Mouse (Mus musculus) yolk sac, embryonic 10.5 days (tissue): ENCODE measurements around the gene Trip11.

Experiments
- DNase-seq: peaks from one replicate; pipeline ENCODE4 v3.0.0-alpha.2; 2017; ENCODE audit warnings: low spot score

Trip11 gene

GRCm38 (mm10) chr12:101897113-101897512 lies 16.0 kb downstream of the Trip11 start:
- no peak for DNase-seq

GRCm38 (mm10) chr12:101893296-101893695 lies 19.8 kb downstream of the Trip11 start:
- no peak for DNase-seq

- no peak for DNase-seq
Measured at GRCm38 (mm10) chr12:101892832-101893231, 20.2 kb downstream of the Trip11 start.

GRCm38 (mm10) chr12:101891066-101891465 lies 22.0 kb downstream of the Trip11 start:
- DNase-seq: no peak

- peak; percentile 27 for DNase-seq
Measured at GRCm38 (mm10) chr12:101889351-101889750, 23.7 kb downstream of the Trip11 start.

- no peak for DNase-seq
Measured at GRCm38 (mm10) chr12:101888312-101888711, 24.8 kb downstream of the Trip11 start.

- no peak for DNase-seq
Measured at GRCm38 (mm10) chr12:101884926-101885325, 28.1 kb downstream of the Trip11 start.

- DNase-seq: no peak
Measured at GRCm38 (mm10) chr12:101876374-101876773, 36.7 kb downstream of the Trip11 start.

- no peak for DNase-seq
Measured at GRCm38 (mm10) chr12:101875107-101875506, 38.0 kb downstream of the Trip11 start.

GRCm38 (mm10) chr12:101862286-101862964 lies 50.6 kb downstream of the Trip11 start:
- no peak for DNase-seq

- no peak for DNase-seq
Measured at GRCm38 (mm10) chr12:101860256-101860655, 52.8 kb downstream of the Trip11 start.

- no peak for DNase-seq
Measured at GRCm38 (mm10) chr12:101858011-101858410, 55.1 kb downstream of the Trip11 start.

- DNase-seq: no peak
Measured at GRCm38 (mm10) chr12:101854336-101854735, 58.7 kb downstream of the Trip11 start.

GRCm38 (mm10) chr12:101851846-101852564 lies 61.1 kb downstream of the Trip11 start:
- DNase-seq: no peak

GRCm38 (mm10) chr12:101851314-101851713 lies 61.8 kb downstream of the Trip11 start:
- DNase-seq: no peak

GRCm38 (mm10) chr12:101836546-101837274 lies 76.4 kb downstream of the Trip11 start:
- DNase-seq: no peak

GRCm38 (mm10) chr12:101834715-101835114 lies 78.4 kb downstream of the Trip11 start:
- DNase-seq: no peak

GRCm38 (mm10) chr12:101833776-101834175 lies 79.3 kb downstream of the Trip11 start:
- DNase-seq: no peak

GRCm38 (mm10) chr12:101833115-101833506 lies 80.0 kb downstream of the Trip11 start:
- DNase-seq: no peak

GRCm38 (mm10) chr12:101832179-101833114 lies 80.6 kb downstream of the Trip11 start:
- DNase-seq: no peak

- DNase-seq: no peak
Measured at GRCm38 (mm10) chr12:101831221-101831620, 81.8 kb downstream of the Trip11 start.

- no peak for DNase-seq
Measured at GRCm38 (mm10) chr12:101823161-101823560, 89.9 kb downstream of the Trip11 start.
